Mouse (Mus musculus): ENCODE results near the gene Faf1.

The Faf1 gene

DNA sequence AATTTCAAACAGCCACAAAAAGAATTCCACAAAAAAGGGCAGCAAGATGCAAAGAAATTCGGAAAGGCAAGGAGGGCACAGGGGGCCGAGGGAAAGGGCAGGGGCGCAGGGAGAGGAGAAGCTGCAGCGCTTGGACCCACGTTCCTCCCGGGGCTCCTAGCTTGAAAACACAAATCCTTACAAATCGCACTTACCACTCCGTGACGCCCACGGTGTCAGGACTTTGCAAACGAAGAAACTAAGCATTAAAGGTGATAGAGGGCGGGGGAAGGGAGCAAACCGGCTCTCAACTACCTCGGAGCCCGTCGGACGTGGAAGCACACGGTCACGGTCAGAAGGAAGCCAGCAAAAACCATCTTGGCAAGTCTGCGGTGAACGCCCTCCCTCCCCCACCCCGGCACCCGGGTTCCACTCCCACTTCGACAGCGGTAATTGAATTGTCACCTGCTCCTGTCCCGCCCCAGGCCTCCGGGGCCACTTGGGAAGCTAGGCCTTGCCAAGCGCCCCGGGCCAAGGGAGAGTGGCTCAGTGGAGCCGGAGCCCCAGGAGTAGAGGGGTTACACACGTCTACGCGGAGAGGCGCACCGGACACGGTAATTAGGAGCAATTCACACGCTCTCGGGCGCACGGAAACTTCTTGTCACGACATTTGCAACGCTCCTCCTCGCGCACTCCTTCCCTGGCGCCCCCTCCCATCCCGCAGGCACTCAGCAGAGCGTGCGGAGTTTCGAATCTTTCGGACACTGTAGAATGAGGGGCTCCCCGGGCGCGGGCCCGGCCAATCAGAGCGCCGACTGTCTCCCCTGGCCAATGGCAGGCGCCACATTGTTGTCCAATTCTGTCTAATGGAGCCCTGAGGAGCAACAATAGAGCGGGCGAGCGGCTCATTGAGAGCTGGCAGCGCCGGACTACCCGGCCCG is 301.0 kb downstream of the Faf1 start, which contains the start of gene Dmrta2:
Gene Dmrta2 (plus strand): TSS at position 906 of the 920 bp plus-strand sequence.
- DNase-seq (ENCODE audit: inconsistent age in 2 of 2, low spot score in 1 of 2) = peak; percentile 9 to 54

DNA sequence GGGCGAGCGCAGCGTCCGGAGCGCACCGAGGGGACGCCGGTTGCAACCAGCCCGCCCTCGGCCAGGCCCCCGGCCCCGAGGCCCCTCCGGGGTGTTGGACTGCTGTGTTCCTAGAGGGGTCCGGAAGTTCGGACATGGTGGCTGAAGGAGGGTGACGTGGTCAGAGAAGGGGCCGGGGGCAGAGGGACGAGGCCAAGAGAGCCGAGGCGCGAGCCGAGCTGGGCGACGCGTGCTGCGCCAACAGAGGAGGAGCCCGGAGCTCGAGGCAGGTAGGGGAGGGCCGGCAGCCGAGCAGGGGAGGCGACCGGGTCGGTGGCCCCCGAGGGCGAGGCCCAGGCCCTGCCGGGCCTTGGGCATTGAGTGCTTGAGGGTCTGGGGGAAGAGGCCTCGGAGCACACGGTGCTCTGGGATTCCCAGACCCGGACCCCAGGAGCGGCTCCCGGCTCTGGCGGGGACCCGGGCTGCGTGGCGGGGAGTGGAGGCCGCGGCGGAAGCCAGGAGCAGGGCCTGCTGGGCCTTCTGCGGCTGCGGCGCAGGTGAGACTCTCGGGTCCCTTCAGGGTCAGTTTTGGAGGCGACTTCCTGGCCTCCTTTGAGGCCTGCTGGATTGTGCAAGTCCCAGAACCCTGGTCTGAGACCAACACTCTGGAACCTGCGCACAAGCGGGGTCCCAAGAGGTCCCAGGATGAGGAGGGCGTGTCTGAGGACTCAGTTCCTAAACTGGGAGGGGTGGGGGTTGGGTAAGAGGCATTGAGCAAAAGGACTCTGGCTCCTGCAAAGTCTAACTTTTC is 301.9 kb downstream of the Faf1 start:
- DNase-seq (ENCODE audit: inconsistent age in 2 of 2, low spot score in 1 of 2) = peak in 1 of 2 experiments; percentile 5

DNA sequence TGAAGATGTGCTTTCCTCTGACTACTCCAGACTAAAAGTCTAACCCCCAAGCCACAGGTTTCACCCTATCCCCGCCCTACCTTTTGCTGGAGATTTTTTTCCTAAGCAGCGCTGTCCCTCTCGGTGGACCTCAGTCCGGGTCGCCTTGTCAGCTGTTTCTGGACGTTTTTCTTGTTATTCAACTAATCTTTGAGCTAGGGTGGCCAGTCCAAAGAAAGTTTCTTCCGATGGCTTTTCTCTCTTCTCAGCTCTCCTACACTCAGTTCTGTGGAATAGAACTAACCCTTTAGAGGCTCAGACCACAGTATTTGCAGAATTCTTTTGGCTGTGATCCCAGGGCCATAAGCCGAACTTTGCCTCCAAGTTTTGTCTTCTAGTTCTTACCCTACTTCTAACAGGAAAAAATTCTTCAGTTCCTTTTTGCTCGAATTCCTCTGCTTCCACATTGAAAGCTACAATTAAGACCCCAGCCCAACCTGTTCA is 302.5 kb downstream of the Faf1 start:
- peak in 1 of 2 experiments; percentile 28 for DNase-seq (ENCODE audit: inconsistent age in 2 of 2, low spot score in 1 of 2)

DNA sequence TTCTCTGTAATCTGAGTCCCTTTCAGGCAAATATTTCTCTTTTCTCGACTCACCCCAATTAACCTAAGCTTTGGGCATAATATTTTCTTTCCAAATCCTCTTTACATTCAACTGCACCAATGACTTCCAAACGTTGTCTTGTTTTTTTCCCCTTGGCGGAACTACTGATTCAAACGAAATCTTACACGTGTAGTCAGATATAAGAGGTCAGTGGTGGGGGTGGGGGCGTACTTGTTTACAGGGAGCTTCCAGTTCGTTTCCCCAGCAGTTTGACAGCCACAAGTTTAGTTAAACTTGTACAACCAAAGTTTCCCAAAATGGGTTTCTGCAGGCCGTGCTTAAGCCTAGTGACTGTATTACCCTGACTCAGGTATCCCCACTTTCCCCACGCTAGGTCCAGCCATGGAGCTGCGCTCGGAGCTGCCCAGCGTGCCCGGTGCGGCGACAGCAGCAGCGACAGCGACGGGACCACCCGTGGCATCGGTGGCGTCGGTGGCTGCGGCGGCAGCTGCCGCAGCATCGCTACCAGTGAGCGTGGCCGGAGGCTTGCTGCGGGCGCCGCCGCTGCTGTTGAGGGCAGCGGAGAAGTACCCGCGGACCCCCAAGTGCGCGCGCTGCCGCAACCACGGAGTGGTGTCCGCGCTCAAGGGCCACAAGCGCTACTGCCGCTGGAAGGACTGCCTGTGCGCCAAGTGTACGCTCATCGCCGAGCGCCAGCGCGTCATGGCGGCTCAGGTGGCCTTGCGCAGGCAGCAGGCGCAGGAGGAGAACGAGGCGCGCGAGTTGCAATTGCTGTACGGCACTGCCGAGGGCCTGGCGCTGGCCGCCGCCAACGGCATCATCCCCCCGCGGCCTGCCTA is 303.3 kb downstream of the Faf1 start:
- peak; percentile 5 to 57 for DNase-seq (ENCODE audit: inconsistent age in 2 of 2, low spot score in 1 of 2)

DNA sequence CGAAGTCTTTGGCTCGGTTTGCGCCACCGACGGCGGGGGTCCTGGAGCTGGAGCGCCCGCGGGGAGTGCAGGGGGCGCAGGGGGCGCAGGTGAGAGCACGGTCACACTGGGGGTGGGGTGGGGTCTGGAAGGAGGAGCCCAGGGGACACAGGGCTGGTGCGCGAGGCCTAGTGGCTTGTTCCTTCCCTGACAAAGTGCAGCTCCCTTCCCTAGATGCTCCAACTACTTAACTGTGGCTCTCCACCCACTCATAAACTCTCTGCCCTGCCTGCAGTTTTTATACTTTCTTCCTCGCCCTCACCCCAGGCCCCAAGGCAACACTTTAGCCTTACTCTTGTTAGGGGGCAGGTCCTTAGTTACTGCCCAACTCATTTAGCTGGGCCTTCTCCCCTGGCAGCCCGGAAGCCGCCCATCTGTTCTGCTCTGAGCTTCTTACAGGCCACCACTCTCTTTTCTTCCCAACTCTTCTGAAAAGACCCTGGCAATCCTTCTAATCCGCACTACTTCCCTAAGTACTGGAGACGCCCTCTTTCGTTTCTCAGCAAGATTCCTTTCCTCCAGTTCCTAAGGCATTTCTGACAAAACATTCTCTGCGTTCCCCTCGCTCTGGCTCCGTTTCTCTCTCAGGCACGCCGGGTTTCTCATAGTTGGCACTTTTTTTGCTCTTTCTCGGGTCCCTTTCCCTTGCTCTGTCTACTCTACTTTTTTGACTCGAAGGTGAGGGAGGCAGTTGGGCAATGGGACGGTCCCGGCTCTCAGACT is 304.1 kb downstream of the Faf1 start:
- DNase-seq (ENCODE audit: inconsistent age in 2 of 2, low spot score in 1 of 2) = peak in 1 of 2 experiments; percentile 42

DNA sequence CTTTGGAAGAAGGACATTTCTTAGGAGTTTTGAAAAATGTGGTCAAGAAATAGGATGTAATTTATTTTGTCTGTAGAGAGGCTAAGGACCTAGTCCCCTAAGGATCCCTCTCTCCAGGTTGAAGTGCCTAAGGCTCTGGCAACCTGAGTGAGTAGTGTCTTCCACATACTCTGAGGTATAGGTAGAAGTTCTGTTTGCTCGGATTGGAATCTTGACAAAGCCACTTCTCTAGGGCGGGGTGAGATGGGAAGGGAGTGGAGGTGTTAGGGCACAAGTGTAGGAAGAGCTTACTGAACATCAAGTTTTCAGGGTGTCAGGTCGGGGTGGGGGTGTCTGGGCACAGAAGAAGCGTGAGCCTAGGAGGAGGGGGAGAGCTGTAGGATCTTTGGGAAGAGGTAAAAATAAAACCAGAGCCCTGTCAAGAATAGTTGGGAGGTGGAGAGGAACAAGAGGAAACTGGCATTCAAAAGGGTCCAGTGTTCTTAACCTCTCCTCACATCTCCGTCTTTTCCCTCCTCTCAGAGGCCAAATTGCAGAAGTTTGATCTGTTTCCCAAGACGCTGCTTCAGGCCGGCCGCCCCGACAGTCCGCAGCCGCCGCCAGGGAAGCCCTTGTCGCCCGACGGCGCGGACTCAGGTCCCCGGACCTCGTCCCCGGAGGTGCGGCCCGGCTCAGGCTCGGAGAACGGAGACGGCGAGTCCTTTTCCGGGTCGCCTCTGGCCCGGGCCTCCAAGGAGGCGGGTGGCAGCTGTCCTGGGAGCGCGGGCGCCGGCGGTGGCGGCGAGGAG is 304.9 kb downstream of the Faf1 start:
- peak in 1 of 2 experiments; percentile 10 for DNase-seq (ENCODE audit: inconsistent age in 2 of 2, low spot score in 1 of 2)

DNA sequence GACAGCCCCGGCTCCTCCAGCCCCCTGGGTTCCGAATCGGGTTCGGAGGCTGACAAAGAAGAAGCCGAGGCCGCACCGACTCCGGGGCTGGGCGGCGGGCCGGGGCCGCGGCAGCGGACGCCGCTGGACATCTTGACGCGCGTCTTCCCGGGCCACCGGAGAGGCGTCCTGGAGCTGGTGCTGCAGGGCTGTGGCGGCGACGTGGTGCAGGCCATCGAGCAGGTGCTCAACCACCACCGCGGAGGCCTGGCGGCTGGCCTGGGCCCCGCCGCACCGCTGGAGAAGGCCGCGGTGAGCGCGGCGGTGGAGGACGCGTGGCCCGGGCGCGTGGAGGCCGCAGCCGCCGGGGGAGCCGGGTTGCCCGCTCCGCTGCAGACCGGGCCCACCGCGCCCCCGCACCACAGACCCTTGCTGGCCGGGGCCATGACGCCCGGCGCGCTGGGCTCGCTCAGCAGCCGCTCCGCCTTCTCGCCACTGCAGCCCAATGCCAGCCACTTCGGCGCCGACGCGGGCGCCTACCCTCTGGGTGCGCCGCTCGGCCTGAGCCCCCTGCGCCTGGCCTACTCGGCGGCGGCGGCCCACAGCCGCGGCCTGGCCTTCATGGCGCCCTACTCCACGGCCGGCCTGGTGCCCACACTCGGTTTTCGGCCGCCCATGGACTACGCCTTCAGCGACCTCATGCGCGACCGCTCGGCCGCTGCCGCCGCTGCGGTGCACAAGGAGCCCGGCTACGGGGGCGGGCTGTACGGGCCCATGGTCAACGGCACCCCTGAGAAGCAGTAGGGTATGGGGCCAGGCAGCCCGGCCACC is 305.7 kb downstream of the Faf1 start:
- peak; percentile 12 to 69 for DNase-seq (ENCODE audit: inconsistent age in 2 of 2, low spot score in 1 of 2)

DNA sequence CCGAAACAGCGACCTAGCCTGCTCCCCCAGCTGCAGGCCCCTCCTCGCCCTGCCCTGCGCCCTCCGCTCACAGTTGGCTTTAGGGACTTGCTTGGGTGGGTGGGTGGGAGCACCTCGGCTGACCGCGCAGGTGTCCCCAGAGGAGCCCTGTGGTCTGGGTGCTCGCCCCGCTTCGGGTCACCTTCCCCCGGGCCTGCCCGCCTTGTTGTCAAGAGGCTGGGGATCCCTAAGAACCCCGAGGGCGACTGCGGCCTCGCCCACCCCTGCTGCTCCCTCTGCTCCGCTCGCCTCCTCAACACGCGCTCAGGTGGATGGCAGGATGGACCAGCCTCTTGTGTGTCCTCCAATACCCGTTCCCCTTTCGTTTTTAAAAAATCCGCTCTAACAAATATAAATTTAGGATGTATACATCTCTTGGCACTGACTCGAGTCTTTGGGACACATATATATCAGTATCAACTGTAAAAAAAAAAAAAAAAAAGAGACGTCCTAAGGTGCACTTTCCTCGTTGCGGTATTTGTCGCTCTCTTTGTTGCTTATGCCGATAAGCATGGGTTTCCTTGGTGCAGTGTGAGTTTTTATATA is 306.4 kb downstream of the Faf1 start:
- DNase-seq (ENCODE audit: inconsistent age in 2 of 2, low spot score in 1 of 2) = peak; percentile 5 to 42

DNA sequence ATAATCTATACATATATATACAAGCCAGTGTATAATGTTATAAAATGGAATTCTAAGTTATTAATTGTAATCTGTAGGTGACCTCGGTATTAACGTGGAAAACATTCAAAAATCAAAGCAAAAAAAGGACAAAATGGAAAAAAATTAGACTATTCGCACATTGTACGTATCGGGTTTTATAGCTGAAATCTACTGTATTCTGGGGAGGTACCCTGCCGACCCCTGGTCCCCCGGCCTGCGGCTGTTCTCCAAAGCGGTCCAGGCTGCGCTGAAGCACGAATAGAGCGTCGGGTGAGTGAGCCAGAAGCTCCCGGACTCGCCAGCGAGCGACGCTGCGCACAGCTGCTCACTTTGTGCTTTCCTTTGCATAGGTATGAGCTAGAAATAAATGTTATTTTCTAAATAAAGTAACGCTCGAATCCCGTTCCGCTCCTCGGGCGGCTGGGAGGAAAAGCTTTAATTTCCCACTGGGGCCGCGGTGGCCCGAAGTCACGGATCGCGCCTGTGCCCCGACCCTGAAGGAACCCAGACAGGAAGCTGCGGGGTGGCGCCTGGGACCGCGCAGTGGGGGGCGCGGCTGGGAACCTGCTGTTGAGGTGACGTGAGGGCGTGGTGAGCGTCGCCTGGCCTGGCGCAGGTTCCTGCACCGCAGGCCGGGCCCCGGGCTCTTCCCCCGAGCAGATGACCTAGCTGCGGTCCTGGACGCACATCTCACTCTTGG is 307.1 kb downstream of the Faf1 start:
- peak; percentile 8 to 53 for DNase-seq (ENCODE audit: inconsistent age in 2 of 2, low spot score in 1 of 2)

DNA sequence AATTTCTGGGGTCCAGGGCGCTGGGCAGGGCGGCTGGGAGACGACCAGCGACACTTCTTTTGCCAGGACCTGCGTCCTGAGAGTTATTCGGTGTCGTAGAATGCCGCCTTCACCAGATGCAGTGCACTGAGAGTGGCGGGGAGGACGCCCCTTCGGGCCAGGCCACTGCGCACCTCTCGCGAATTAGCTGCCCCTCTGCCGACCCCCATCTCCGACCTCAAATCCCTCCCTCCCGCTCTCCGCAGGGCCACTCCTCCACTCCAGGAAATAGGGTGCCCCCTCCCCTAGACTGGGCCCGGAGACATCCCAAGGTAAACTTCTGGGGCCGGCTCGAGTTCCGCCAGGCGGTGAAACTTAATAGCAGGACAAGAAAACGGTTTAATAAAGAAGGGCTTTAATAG is 307.6 kb downstream of the Faf1 start:
- DNase-seq (ENCODE audit: inconsistent age in 2 of 2, low spot score in 1 of 2) = peak in 1 of 2 experiments; percentile 41

DNA sequence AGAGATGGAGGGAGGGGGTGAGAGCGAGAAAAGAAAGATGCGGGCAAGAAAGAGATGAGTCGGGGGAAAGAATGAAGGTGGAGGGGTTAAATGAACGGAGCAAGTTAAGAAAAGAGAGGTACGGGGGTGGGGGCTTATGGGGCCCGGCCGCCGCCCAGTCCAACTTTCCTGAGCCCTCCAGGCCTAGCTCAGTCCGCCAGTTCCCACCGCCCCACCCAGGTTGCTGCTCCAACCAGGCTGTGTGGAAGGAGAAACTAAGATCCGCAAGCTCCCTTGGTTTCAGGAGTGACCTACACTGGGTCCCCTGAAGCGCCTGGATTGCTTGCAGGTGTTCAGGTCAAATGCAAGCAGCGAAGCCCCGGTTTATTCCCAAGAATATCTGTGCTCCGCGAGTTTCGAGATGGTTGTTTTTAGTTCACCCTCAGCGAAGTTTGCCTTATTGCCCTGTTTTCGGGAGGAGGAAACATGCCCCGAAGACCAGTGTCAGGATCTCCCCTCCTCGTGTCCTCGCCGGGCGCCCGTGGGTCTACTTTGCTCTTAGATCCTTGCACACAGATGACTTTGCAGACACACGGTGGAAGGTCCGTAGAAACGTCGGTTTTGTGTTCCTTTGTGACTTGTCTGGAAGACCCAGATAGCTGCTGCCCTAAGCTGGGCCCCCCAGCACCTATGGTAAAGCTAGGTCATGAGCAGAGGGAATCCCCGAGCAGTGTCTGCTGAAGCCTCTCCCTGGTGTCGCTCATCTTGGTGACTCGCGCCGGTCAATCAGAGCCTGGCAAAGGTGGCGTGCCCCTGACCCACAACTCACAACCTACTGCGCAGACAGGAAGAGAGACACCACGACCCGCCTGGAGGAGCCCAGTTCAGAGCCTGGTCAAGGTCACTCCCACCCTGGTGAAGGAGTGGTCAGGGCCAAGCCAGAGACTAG is 308.4 kb downstream of the Faf1 start:
- DNase-seq (ENCODE audit: inconsistent age in 2 of 2, low spot score in 1 of 2) = peak in 1 of 2 experiments; percentile 29

DNA sequence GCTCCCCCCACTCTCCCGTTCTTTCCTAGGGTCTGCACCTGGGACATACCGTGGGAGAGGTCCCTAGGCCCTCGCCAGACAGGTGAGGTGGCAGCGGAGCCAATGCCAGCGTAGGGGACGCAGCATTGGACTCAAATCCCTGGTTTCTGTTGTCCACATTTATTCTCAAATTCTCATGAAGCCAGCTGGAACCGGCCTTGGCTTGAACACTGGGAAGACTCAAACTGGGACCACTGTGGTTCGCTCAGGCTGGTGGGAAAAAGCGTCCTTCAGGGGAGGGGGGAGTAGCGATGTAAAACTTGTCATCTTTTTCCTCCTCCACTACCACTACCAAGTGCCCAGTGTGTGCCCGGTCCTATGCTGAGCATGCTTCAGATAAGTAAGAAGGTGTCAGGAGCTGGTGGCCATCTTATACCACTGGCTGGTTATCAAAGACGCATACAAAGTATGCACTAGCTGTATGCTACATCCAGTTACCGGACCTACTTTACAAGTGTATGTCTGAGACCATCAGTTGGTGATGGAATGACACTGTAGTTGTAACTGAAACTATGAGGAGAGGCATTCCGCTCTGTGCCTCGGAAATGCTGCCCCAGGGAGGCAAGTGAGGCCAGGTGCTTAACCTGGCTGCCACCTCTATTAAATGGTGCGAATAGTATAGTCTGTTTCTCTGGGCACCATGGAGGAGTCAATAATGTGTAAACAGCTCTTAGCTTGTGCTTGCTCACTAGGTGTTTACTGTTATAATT is 309.2 kb downstream of the Faf1 start:
- no peak for DNase-seq (ENCODE audit: inconsistent age in 2 of 2, low spot score in 1 of 2)

DNA sequence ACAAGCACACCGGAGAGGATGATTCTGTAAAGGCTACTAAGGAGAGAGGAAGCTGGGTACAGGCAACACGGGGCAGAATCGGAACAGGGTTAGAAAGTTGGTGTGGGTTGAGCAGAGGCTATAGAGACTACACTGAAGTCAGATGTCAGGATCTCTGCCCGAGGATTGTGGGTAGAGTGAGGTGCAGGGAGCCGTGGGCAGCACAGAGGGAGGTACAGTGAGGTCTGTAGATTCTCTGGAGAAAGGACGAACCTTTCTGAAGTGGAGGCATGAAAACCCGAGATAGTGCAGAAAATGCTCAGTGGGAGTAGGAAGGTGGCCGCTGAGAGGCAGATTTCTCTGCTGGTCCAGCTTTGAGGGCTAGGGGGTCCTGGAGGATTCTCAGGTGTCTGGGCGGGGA is 309.9 kb downstream of the Faf1 start:
- no peak for DNase-seq (ENCODE audit: inconsistent age in 2 of 2, low spot score in 1 of 2)

DNA sequence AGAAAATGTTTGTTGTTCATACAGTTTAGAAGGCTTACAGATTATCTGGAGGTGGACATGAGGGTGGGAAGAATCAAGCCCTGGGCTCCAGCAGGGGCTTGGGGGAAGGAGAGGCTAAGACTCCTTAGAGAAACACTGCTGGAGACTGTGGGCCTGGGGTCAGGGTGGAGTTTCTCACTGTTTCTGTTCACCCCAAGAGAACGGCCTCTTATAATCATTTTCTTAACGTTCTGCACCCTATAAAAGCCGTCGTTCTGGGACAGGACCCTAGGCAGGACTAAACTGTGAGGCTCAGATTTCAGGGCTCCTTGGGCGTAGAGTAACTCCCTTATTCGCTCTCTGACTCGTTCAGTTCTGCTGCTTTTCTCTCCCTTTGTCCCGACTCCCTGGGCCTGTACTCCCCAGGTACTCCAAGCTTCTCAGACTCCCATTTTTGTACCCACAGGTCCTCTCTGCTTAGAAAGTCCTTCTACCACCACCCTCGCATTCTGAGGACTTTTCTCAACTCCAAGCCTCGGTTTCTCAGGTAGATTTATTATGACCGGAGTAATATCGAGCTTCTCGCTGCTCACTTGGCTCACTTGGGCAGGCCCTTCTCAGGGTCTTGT is 310.5 kb downstream of the Faf1 start:
- no peak for DNase-seq (ENCODE audit: inconsistent age in 2 of 2, low spot score in 1 of 2)

All from adrenal gland, adult (tissue).